Mouse (Mus musculus) forebrain, embryonic 13.5 days (tissue): ENCODE measurements around the gene Zdhhc18. TPM values are rescaled to one million over a fixed set of nuclear protein-coding genes. Genes with fewer than 3 reads are reported as not detected.

Source experiments
- ATAC-seq: fragments of 200-750 bp; cut with Nextera tagmentation; 2 replicates; pipeline ENCODE4 v1.8.0; 2017
- H3K27ac ChIP-seq: fragments of 300-500 bp; sonication (generic); 2 replicates; pipeline ENCODE4 v1.5.1; 2015; ENCODE audit warnings: inconsistent platforms, mild to moderate bottlenecking, moderate library complexity
- H3K27me3 ChIP-seq: fragments of 300-500 bp; sonication (generic); 2 replicates; pipeline ENCODE4 v1.6.1; 2015; ENCODE audit warnings: mild to moderate bottlenecking, inconsistent platforms
- H3K36me3 ChIP-seq: fragments of 300-500 bp; sonication (generic); 2 replicates; pipeline ENCODE4 v1.6.1; 2015; ENCODE audit warnings: mild to moderate bottlenecking, inconsistent platforms; ENCODE audit not compliant: poor library complexity, severe bottlenecking
- H3K4me1 ChIP-seq: fragments of 300-500 bp; sonication (generic); 2 replicates; pipeline ENCODE4 v1.6.1; 2015; ENCODE audit warnings: inconsistent platforms
- H3K4me2 ChIP-seq: fragments of 300-500 bp; sonication (generic); 2 replicates; pipeline ENCODE4 v1.6.1; 2015; ENCODE audit warnings: inconsistent platforms, mild to moderate bottlenecking, moderate library complexity
- H3K4me3 ChIP-seq: fragments of 300-500 bp; sonication (generic); 2 replicates; pipeline ENCODE4 v1.5.1; 2015; ENCODE audit warnings: mild to moderate bottlenecking, inconsistent platforms
- H3K9ac ChIP-seq: fragments of 300-500 bp; sonication (generic); 2 replicates; pipeline ENCODE4 v1.6.1; 2015; ENCODE audit warnings: mild to moderate bottlenecking, inconsistent platforms
- H3K9me3 ChIP-seq: fragments of 300-500 bp; sonication (generic); replicated peaks from 2 replicates; pipeline ENCODE4 v1.6.1; 2016; ENCODE audit warnings: inconsistent platforms
- WGBS: fragments of 180-500 bp; shearing (Covaris S2); methylation state at CpG from one replicate; pipeline ENCODE4 v1.1.7; 2015; 5-methylcytosine and 5-hydroxymethylcytosine counted together
- polyA plus RNA-seq: library from polyadenylated mRNA; unstranded; fragments of >200 nt; fragmentation: Nextera tagmentation; extraction: Ambion mirVana; gene quantifications from 2 replicates; pipeline ENCODE4 v1.2.1, GENCODE M21; 2015

Zdhhc18 gene
- polyA plus RNA-seq, 1 experiment from 2014 or later, result 3.2 TPM

DNA sequence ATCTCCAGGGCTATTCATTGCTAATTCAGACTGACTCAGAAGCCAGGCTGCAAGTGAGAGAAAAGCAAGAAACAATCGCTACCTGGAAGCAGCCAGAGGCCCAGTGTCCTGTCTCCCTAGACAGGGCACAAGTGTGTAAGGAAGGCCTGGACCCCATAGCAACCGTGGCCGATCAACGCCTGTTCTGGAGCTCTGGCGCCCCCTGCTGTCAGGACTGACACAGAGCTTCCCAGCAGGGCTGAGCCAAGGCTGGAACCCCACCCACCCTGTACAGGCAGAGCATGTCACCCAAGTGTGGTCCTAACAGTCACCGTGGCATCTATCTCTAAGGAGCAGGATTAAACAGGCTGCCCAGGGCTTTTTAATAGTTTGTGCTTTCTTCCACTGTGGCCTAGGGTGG lies 40.2 kb downstream of the Zdhhc18 start:
- Histone ChIP-seq H3K4me1 (no peaks in the 10 kb centered on the region), H3K4me3 (no peak overlapping the region), H3K9me3 (no peaks in the 10 kb centered on the region), H3K4me2 (no peak overlapping the region), H3K9ac (no peak overlapping the region), H3K36me3 (peaks cover 86% of the 10 kb centered on the region), H3K27me3 (no peaks in the 10 kb centered on the region), H3K27ac (no peak overlapping the region)
- WGBS, result 20% methylated on average over 6 of the region's 6 CpGs
- no peak for ATAC-seq

DNA sequence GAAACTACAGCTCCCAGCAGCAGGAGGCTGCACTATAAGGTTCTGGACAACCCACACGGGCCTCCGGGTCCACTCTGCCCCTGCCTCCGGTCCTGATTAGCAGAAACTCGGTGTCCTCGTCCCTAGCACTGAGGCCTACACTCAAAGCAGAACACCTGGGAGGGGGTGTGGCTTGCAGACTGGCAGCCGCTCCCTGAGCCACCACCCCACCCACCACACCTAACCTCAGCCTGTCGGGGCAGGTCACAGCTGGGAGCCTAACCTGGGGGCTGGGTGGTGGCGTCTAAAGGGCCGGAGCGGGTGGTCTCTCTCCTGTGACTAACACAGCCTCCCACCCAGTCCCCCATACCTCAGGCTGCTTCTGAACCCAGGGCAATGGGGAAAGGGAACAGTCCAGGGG lies 42.7 kb downstream of the Zdhhc18 start:
- Histone ChIP-seq H3K36me3 (peaks cover 74% of the 10 kb centered on the region), H3K4me2 (no peak overlapping the region), H3K9me3 (no peaks in the 10 kb centered on the region), H3K27ac (no peak overlapping the region), H3K4me3 (no peak overlapping the region), H3K4me1 (no peaks in the 10 kb centered on the region), H3K27me3 (peaks cover 6% of the 10 kb centered on the region), H3K9ac (no peak overlapping the region)
- WGBS, result 78% methylated on average over 10 of the region's 10 CpGs
- ATAC-seq, result no peak

- Histone ChIP-seq H3K27me3 (peaks cover 24% of the 10 kb centered on the region), H3K4me2 (no peak overlapping the region), H3K9me3 (no peaks in the 10 kb centered on the region), H3K36me3 (peaks cover 58% of the 10 kb centered on the region), H3K4me1 (no peaks in the 10 kb centered on the region; the same call in 1 of the 2 replicates), H3K27ac (no peak overlapping the region), H3K4me3 (no peak overlapping the region), H3K9ac (no peak overlapping the region)
- ATAC-seq, result no peak
- 71% methylated on average over 9 of the region's 9 CpGs for WGBS
Measured at GRCm38 (mm10) chr4:133605330-133605729, 44.6 kb downstream of the Zdhhc18 start.

- ATAC-seq, result no peak
- Histone ChIP-seq H3K27ac (no peak overlapping the region), H3K9me3 (no peaks in the 10 kb centered on the region), H3K4me3 (no peak overlapping the region), H3K36me3 (peaks cover 55% of the 10 kb centered on the region), H3K4me2 (no peak overlapping the region), H3K4me1 (peaks cover 5% of the 10 kb centered on the region), H3K27me3 (peaks cover 29% of the 10 kb centered on the region), H3K9ac (no peak overlapping the region)
- WGBS, result 67% methylated on average over 6 of the region's 6 CpGs
Measured at GRCm38 (mm10) chr4:133604856-133605255, 45.1 kb downstream of the Zdhhc18 start.

- H3K36me3 ChIP-seq, result peaks cover 55% of the 10 kb centered on the region
- ATAC-seq, result no peak
- no peak overlapping the region for H3K4me2 ChIP-seq
- WGBS, result 94% methylated on average over 7 of the region's 7 CpGs
- peaks cover 36% of the 10 kb centered on the region for H3K27me3 ChIP-seq
- H3K27ac ChIP-seq, result no peak overlapping the region
- no peak overlapping the region for H3K4me3 ChIP-seq
- H3K9ac ChIP-seq, result no peak overlapping the region
- H3K9me3 ChIP-seq, result no peaks in the 10 kb centered on the region
- H3K4me1 ChIP-seq, result peaks cover 12% of the 10 kb centered on the region
Measured at GRCm38 (mm10) chr4:133604175-133604574, 45.8 kb downstream of the Zdhhc18 start.

- Histone ChIP-seq H3K36me3 (peaks cover 46% of the 10 kb centered on the region), H3K4me2 (no peak overlapping the region), H3K27ac (no peak overlapping the region), H3K27me3 (peaks cover 47% of the 10 kb centered on the region), H3K4me1 (peaks cover 13% of the 10 kb centered on the region), H3K9ac (no peak overlapping the region), H3K4me3 (no peak overlapping the region), H3K9me3 (no peaks in the 10 kb centered on the region)
- ATAC-seq, result no peak
- 93% methylated on average over 5 of the region's 5 CpGs for WGBS
Measured at GRCm38 (mm10) chr4:133603056-133603455, 46.9 kb downstream of the Zdhhc18 start.

GRCm38 (mm10) chr4:133601721-133602218 lies 48.2 kb downstream of the Zdhhc18 start, which contains the start of gene Sfn:
Gene Sfn (minus strand): TSS chr4:133602168.
- H3K4me1 ChIP-seq, result peaks cover 13% of the 10 kb centered on the region
- H3K27ac ChIP-seq, result no peak within 1 kb of the TSS
- H3K27me3 ChIP-seq, result peaks cover 47% of the 10 kb centered on the region
- H3K9me3 ChIP-seq, result no peaks in the 10 kb centered on the region
- 3% methylated on average over 16 of the region's 16 CpGs for WGBS
- no peak within 1 kb of the TSS for H3K9ac ChIP-seq
- H3K36me3 ChIP-seq, result peaks cover 33% of the 10 kb centered on the region
- no peak within 1 kb of the TSS for H3K4me3 ChIP-seq
- ATAC-seq, result no peak
- peak within 1 kb of the TSS; percentile 12; the same call in 1 of the 2 replicates for H3K4me2 ChIP-seq

DNA sequence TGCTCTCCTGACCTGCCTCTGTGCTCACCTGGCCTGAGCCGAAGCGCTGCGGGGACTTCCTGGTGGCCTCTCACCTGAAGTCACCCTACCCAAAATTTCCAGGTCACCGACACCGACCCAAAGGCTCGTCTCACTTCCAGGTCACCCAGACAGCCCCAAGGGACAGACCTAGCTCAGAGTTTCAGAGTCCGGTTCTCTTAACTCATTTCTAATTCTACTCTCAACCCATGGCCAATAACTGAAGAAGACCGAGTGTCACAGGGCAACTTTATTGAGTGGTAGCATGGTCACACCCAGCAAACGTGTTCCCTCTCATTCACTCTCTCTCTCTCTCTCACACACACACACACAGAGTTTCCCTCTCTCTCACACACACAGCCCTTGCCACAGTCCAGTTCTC lies 49.6 kb downstream of the Zdhhc18 start:
- peak overlapping the region; percentile 69 for H3K4me2 ChIP-seq
- peaks cover 47% of the 10 kb centered on the region for H3K27me3 ChIP-seq
- 19% methylated on average over 9 of the region's 9 CpGs for WGBS
- no peaks in the 10 kb centered on the region for H3K9me3 ChIP-seq
- H3K9ac ChIP-seq, result no peak overlapping the region
- peaks cover 18% of the 10 kb centered on the region for H3K36me3 ChIP-seq
- peak; percentile 6; the same call in 1 of the 2 replicates for ATAC-seq
- H3K4me3 ChIP-seq, result peak overlapping the region; percentile 46
- no peak overlapping the region for H3K27ac ChIP-seq
- peaks cover 13% of the 10 kb centered on the region for H3K4me1 ChIP-seq

DNA sequence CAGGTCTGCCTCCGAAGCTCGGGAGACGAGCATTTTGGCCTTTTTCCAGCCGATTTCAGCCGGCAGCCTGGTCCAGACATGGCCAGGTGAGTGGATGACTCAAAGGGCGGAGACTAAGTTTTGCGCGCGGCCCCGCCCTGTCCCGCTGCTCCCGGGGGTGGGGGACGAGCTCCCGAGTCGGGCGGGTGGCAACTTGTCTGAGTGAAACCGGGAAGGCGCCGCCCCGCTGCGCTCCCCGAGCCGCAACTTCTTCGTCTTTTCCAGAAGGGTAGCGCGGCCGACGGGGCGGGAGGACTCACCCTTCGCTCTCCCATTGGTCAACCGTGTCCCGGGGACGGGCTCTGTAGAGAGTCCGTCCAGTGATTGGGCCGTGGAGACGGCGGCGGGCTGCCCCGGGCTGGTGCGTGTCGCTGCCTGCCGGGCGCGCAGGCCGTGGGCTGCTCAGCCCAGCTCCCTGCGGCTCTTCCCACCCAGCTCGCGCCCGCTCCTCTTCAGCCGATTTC lies 50.3 kb downstream of the Zdhhc18 start:
- under 1% methylated on average over 47 of the region's 50 CpGs for WGBS
- H3K9me3 ChIP-seq, result no peaks in the 10 kb centered on the region
- peak overlapping the region; percentile 58 for H3K9ac ChIP-seq
- H3K27ac ChIP-seq, result no peak overlapping the region
- H3K36me3 ChIP-seq, result peaks cover 13% of the 10 kb centered on the region
- peak; percentile 94 for ATAC-seq
- peaks cover 47% of the 10 kb centered on the region for H3K27me3 ChIP-seq
- peak overlapping the region; percentile 69 for H3K4me2 ChIP-seq
- H3K4me1 ChIP-seq, result peaks cover 13% of the 10 kb centered on the region
- peak overlapping the region; percentile 46 for H3K4me3 ChIP-seq

DNA sequence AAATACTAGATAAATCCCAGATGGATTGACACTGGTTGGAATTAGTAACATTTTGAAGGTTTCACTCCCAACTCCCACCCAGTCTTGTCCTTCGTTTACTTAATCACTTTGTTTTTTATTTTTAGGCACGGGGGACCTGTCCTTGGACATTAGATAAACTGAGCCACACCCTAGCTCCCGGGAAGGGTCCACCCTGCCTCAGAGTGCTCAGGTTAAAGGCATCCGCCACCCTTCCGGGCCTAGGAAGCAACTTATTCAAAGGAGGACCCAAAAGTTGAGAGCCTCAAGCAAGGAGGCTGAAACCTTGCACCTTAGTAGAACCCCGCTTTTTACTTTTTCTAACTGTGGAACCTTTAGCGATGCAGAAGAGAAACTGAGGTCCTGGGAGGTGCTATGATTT lies 50.8 kb downstream of the Zdhhc18 start:
- Histone ChIP-seq H3K9me3 (no peaks in the 10 kb centered on the region), H3K36me3 (peaks cover 10% of the 10 kb centered on the region), H3K27me3 (peaks cover 47% of the 10 kb centered on the region), H3K4me3 (peak overlapping the region; percentile 46), H3K27ac (no peak overlapping the region), H3K4me2 (peak overlapping the region; percentile 69), H3K9ac (peak overlapping the region; percentile 58), H3K4me1 (peaks cover 13% of the 10 kb centered on the region)
- no peak for ATAC-seq
- 26% methylated on average over 7 of the region's 7 CpGs for WGBS

GRCm38 (mm10) chr4:133598616-133599015 lies 51.3 kb downstream of the Zdhhc18 start:
- Histone ChIP-seq H3K9ac (no peak overlapping the region), H3K27ac (no peak overlapping the region), H3K9me3 (no peaks in the 10 kb centered on the region), H3K4me3 (no peak overlapping the region), H3K36me3 (peaks cover 5% of the 10 kb centered on the region), H3K4me1 (peaks cover 13% of the 10 kb centered on the region), H3K4me2 (no peak overlapping the region), H3K27me3 (peaks cover 47% of the 10 kb centered on the region)
- WGBS, result 49% methylated on average over 4 of the region's 4 CpGs
- no peak for ATAC-seq

GRCm38 (mm10) chr4:133596084-133596483 lies 53.9 kb downstream of the Zdhhc18 start:
- Histone ChIP-seq H3K9ac (no peak overlapping the region), H3K4me1 (peaks cover 13% of the 10 kb centered on the region), H3K36me3 (peaks cover 13% of the 10 kb centered on the region), H3K4me2 (no peak overlapping the region), H3K9me3 (no peaks in the 10 kb centered on the region), H3K27me3 (peaks cover 29% of the 10 kb centered on the region), H3K27ac (no peak overlapping the region), H3K4me3 (no peak overlapping the region)
- WGBS, result 87% methylated on average over 6 of the region's 6 CpGs
- no peak for ATAC-seq

DNA sequence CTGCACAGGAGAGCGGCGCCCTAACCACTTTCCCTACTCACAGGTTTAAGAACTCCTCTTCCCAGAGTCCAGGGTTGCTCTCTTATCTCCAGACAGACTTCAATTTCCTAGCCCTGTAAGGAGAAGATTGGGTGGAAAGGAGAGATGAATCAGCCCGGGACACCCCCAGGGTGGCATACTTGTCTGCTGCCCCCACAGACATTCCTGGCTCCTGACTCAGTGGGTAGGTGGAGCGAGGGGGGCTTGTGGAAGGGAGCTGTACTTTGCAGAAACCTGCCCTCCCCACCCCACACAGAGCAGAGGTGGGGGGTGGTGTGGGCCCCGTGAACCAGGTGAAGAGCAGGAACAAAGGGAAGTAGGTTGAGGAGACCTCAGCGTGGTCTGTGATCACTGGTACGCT lies 54.4 kb downstream of the Zdhhc18 start:
- H3K27ac ChIP-seq, result no peak overlapping the region
- H3K4me3 ChIP-seq, result no peak overlapping the region
- 76% methylated on average over 7 of the region's 7 CpGs for WGBS
- peaks cover 13% of the 10 kb centered on the region for H3K4me1 ChIP-seq
- peaks cover 19% of the 10 kb centered on the region for H3K36me3 ChIP-seq
- no peak overlapping the region for H3K9ac ChIP-seq
- H3K27me3 ChIP-seq, result peaks cover 25% of the 10 kb centered on the region
- H3K4me2 ChIP-seq, result no peak overlapping the region
- ATAC-seq, result no peak
- H3K9me3 ChIP-seq, result no peaks in the 10 kb centered on the region
